Mouse (Mus musculus) hindbrain, postnatal 0 days (tissue): ENCODE measurements around the gene Gm5105. TPM values are rescaled to one million over a fixed set of nuclear protein-coding genes. Genes with fewer than 3 reads are reported as not detected.

ENCODE experiments used
- ATAC-seq: fragments of 200-750 bp; cut with Nextera tagmentation; 2 replicates; pipeline ENCODE4 v1.8.0; 2017; ENCODE audit warnings: mild to moderate bottlenecking, moderate TSS enrichment, moderate library complexity
- DNase-seq: peaks from one replicate; pipeline ENCODE4 v3.0.0-alpha.2; 2015; ENCODE audit warnings: low spot score
- H3K27ac ChIP-seq: fragments of 300-500 bp; sonication (generic); 2 replicates; pipeline ENCODE4 v1.5.1; 2014; ENCODE audit warnings: mild to moderate bottlenecking
- H3K27me3 ChIP-seq: fragments of 300-500 bp; sonication (generic); 2 replicates; pipeline ENCODE4 v1.6.1; 2014; ENCODE audit warnings: low read length, mixed read lengths; ENCODE audit not compliant: insufficient read depth
- H3K36me3 ChIP-seq: fragments of 300-500 bp; sonication (generic); 2 replicates; pipeline ENCODE4 v1.6.1; 2014; ENCODE audit warnings: low read length, mixed read lengths; ENCODE audit not compliant: insufficient read depth
- H3K4me1 ChIP-seq: fragments of 300-500 bp; sonication (generic); 2 replicates; pipeline ENCODE4 v1.6.1; 2014; ENCODE audit warnings: antibody characterized with exemption, low read length, mixed read lengths; ENCODE audit not compliant: insufficient read depth
- H3K4me2 ChIP-seq: fragments of 300-500 bp; sonication (generic); 2 replicates; pipeline ENCODE4 v1.6.1; 2014; ENCODE audit warnings: low read depth, mild to moderate bottlenecking, low read length, moderate library complexity, mixed read lengths
- H3K4me3 ChIP-seq: fragments of 300-500 bp; sonication (generic); 2 replicates; pipeline ENCODE4 v1.5.1; 2014; ENCODE audit warnings: low read length
- H3K9ac ChIP-seq: fragments of 300-500 bp; sonication (generic); replicated peaks from 2 replicates; pipeline ENCODE4 v1.6.1; 2014; ENCODE audit warnings: mild to moderate bottlenecking, low read length, moderate library complexity, mixed read lengths
- H3K9me3 ChIP-seq: fragments of 300-500 bp; sonication (generic); 2 replicates; pipeline ENCODE4 v1.6.1; 2016; ENCODE audit warnings: low read length, mixed read lengths
- CTCF ChIP-seq: IDR thresholded peaks from 2 replicates; pipeline ENCODE4 v1.5.1; 2016; ENCODE audit warnings: antibody characterized with exemption, control low read depth, low read depth
- WGBS: fragments of 180-500 bp; shearing (Covaris S2); extraction: QIAGEN DNeasy Blood & Tissue Kit; methylation state at CpG from one replicate; pipeline ENCODE4 v1.1.7; 2014; 5-methylcytosine and 5-hydroxymethylcytosine counted together
- polyA plus RNA-seq: library from polyadenylated mRNA; unstranded; fragments of >200 nt; fragmentation: Nextera tagmentation; extraction: Ambion mirVana; gene quantifications from 2 replicates; pipeline ENCODE4 v1.2.1, GENCODE M21; 2015
- total RNA-seq: library from RNA; depleted of rRNA; stranded (reverse); fragments of >200 nt; gene quantifications from 2 replicates; pipeline ENCODE4 v1.2.3, GENCODE M21; 2014

Gene Gm5105
- total and polyA plus RNA-seq, 2 experiments from 2014 or later: 0.11 TPM; not detected in 1

DNA sequence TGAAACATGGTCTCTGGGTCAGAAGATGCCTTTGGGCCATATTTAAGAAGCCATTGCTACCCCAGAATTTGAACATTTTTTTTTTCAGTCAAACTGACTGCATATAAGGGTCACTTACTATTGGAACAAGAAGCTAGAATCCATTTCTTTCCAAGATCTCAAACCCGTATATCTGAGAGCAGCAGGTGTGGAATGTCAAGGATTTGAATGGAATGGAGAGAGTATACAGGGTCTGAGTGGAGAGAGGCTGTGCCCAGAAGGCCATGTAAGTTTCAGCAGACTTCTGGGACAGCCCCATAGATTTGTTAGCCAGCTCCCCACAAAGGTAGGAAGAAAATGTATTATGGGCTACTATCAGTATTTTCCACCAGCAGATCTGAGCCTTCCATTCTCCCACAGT, 11.5 kb upstream of the Gm5105 start:
- Histone ChIP-seq H3K27ac (no peak overlapping the region), H3K9me3 (no peaks in the 10 kb centered on the region), H3K4me2 (no peak overlapping the region), H3K36me3 (no peaks in the 10 kb centered on the region), H3K4me3 (no peak overlapping the region), H3K4me1 (0 out of 2 replicates have a peak, but pooled peaks cover 4% of the 10 kb centered on the region), H3K27me3 (no peaks in the 10 kb centered on the region), H3K9ac (no peak overlapping the region)
- ATAC-seq: no peak
- no peak for TF ChIP-seq CTCF
- WGBS: 79% methylated on average over 1 of the region's 1 CpGs
- DNase-seq: no peak

DNA sequence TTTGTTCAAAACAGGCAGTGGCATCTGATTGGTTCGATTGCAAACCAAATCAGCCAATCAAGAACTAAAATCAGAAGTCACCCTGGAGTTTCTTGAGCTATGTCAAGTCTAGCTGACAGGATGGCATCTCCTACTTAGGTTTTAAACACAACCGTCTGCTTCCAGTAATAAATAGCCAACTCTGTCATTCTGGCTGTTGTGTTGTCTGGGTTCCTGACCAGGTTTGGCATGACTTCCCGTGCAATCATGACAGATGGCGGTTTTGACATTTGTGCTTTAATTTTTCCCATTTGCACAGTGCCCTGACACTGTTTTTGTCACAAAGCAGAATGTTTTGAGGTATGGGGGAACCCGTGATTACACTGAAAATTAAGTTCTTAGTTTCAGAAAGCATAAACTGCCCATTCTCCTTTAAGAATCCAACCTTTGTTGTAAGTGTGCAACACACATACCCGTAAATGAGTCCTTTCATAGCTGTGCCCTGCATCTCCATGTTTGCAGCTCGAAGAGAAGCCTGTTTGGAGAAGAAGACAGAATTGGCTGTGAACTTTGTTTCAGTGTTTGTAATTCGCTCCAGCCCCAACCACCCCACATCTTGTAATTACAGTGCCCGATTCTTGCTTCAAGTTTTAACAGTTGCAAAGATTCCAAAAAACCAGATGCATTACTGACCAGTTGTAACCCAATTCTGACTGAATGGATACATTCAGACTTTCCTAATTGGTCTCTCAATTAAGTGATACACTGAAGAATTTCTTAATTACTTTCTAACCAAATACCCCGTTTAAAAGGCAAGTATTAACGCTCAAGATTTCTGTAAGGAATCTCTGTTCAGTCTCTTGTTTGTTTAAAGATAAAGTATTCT, 10.5 kb upstream of the Gm5105 start:
- WGBS: 64% methylated on average over 11 of the region's 11 CpGs
- no peak for ATAC-seq
- peak; percentile 7 for DNase-seq
- no peak for TF ChIP-seq CTCF
- H3K27me3 ChIP-seq: no peaks in the 10 kb centered on the region
- H3K9me3 ChIP-seq: no peaks in the 10 kb centered on the region
- H3K4me3 ChIP-seq: no peak overlapping the region
- H3K9ac ChIP-seq: no peak overlapping the region
- no peaks in the 10 kb centered on the region for H3K36me3 ChIP-seq
- 0 out of 2 replicates have a peak, but pooled peaks cover 4% of the 10 kb centered on the region for H3K4me1 ChIP-seq
- H3K27ac ChIP-seq: no peak overlapping the region
- H3K4me2 ChIP-seq: no peak overlapping the region

DNA sequence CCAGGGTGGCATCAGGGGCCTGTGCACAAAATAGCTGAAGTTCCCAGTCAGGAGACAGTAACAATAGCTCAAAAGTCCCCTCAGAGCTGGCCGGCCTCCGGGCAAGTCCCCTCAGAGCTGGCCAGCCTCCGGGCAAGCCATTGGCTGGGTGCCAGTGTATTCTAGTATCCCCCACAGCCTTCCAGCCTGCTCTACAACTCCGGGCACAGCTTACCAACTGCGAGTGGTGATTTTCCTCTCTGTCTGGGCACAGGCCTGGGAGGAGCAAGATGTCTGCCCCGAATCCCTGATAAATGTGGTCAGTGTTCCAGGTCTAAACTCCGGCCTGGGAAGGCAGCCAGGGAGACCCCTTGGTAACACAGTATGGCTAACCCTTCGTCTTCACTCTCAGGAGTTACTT, 8.0 kb upstream of the Gm5105 start:
- Histone ChIP-seq H3K4me1 (0 out of 2 replicates have a peak, but pooled peaks cover 4% of the 10 kb centered on the region), H3K27ac (peak overlapping the region; percentile 45; the same call in 1 of the 2 replicates), H3K9ac (no peak overlapping the region), H3K36me3 (no peaks in the 10 kb centered on the region), H3K4me2 (no peak overlapping the region), H3K27me3 (no peaks in the 10 kb centered on the region), H3K4me3 (no peak overlapping the region), H3K9me3 (no peaks in the 10 kb centered on the region)
- WGBS: 25% methylated on average over 8 of the region's 8 CpGs
- ATAC-seq (peak; percentile 90), DNase-seq (peak; percentile 82)
- TF ChIP-seq CTCF: no peak

DNA sequence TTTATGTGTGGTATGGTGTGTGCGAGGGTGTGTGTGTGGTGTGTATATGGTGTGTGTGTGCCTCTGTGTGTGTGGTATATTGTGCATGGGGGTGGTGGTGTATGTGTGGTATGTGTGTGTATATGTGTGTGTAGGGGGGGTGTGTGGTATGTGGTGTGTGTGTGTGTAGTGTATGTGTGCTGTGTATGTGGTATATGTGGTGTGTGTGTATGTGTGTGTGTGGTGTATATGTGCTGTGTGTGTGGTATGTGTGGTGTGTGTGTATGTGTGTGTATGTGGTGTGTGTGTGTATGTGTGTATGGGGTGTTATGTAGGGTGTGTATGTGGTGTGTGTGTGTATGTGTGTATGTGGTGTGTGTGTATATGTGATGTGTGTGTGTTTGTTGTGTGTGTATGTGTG, 7.0 kb upstream of the Gm5105 start:
- Histone ChIP-seq H3K9me3 (no peaks in the 10 kb centered on the region), H3K4me3 (no peak overlapping the region), H3K27me3 (no peaks in the 10 kb centered on the region), H3K27ac (no peak overlapping the region), H3K4me2 (no peak overlapping the region), H3K36me3 (no peaks in the 10 kb centered on the region), H3K4me1 (0 out of 2 replicates have a peak, but pooled peaks cover 4% of the 10 kb centered on the region), H3K9ac (no peak overlapping the region)
- WGBS: 100% methylated on average over 1 of the region's 1 CpGs
- DNase-seq (no peak), ATAC-seq (peak; percentile 18; the same call in 1 of the 2 replicates)
- TF ChIP-seq CTCF: no peak

DNA sequence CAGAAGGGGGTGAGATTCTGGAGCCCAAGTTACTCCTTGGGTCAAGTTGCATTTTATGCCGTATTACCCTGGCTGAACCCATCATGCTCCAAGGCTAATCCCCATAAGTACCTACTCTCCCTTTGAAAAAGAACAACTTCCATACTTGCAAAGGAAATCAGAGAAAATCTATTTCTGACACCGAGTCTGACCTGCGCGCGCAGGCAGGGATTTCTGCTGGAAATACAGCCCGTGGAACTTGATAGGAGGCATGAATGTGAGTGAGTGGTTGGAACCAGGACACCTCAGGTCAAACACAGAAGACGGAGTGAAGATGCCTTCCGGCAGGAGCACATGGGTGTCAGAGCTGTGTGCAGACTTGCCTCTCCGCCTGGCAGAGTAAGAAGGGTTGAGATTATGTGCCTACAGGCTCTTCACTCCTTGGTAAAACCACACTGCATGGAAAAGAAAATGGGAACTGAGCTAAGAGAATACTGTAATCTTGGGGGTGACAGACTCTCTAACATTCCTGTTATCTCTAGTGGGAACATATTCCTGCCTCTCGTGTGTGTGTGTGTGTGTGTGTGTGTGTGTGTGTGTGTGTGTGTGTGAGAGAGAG, 4.4 kb upstream of the Gm5105 start:
- H3K27ac ChIP-seq: no peak overlapping the region
- H3K4me1 ChIP-seq: 0 out of 2 replicates have a peak, but pooled peaks cover 4% of the 10 kb centered on the region
- DNase-seq (no peak), ATAC-seq (no peak)
- 84% methylated on average over 10 of the region's 10 CpGs for WGBS
- no peaks in the 10 kb centered on the region for H3K9me3 ChIP-seq
- no peaks in the 10 kb centered on the region for H3K27me3 ChIP-seq
- H3K9ac ChIP-seq: no peak overlapping the region
- no peaks in the 10 kb centered on the region for H3K36me3 ChIP-seq
- H3K4me3 ChIP-seq: no peak overlapping the region
- no peak overlapping the region for H3K4me2 ChIP-seq
- TF ChIP-seq CTCF: no peak

DNA sequence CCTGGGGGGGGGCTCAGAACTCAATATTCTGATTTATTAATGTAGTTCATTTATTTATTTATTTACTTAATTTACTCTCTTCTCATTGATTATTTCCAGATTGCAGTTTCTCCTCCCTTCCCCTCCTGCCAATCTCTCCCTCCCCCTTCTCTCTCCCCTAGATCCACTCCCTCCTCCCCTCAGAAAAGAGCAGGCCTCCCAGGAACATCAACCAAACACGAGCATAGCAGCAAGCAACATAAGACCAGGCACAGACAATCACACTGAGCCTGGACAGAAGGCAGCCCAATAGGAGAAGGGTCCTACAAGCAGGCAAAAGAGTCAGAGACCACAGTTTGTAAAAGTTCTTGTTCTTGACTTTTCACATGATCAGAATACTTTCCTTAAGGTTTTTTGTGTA, 3.8 kb upstream of the Gm5105 start:
- DNase-seq (no peak), ATAC-seq (no peak)
- Histone ChIP-seq H3K9me3 (no peaks in the 10 kb centered on the region), H3K36me3 (no peaks in the 10 kb centered on the region), H3K27me3 (no peaks in the 10 kb centered on the region; the same call in 1 of the 2 replicates), H3K9ac (no peak overlapping the region), H3K4me3 (no peak overlapping the region), H3K4me1 (0 out of 2 replicates have a peak, but pooled peaks cover 4% of the 10 kb centered on the region), H3K27ac (no peak overlapping the region), H3K4me2 (no peak overlapping the region)
- 19% methylated on average over 1 of the region's 1 CpGs for WGBS
- TF ChIP-seq CTCF: no peak
